Mouse (Mus musculus) hindbrain, embryonic 13.5 days (tissue): ENCODE measurements around the gene Zfp148. TPM values are rescaled to one million over a fixed set of nuclear protein-coding genes. Genes with fewer than 3 reads are reported as not detected.
"Not testable (repeated sequence)": the region's sequence is repeated elsewhere in the genome, so short reads cannot be mapped to it uniquely, and the experiment has no call there.

Experiments used
- ATAC-seq: fragments of 200-750 bp; cut with Nextera tagmentation; 2 replicates; pipeline ENCODE4 v1.8.0; 2017; ENCODE audit warnings: moderate TSS enrichment; ENCODE audit not compliant: low FRiP score
- H3K27ac ChIP-seq: fragments of 300-500 bp; sonication (generic); 2 replicates; pipeline ENCODE4 v1.5.1; 2015; ENCODE audit warnings: inconsistent platforms, mild to moderate bottlenecking, moderate library complexity
- H3K27me3 ChIP-seq: fragments of 300-500 bp; sonication (generic); 2 replicates; pipeline ENCODE4 v1.6.1; 2015; ENCODE audit warnings: mild to moderate bottlenecking, inconsistent platforms
- H3K36me3 ChIP-seq: fragments of 300-500 bp; sonication (generic); 2 replicates; pipeline ENCODE4 v1.6.1; 2015; ENCODE audit warnings: mild to moderate bottlenecking, inconsistent platforms
- H3K4me1 ChIP-seq: fragments of 300-500 bp; sonication (generic); replicated peaks from 2 replicates; pipeline ENCODE4 v1.6.1; 2015; ENCODE audit warnings: inconsistent platforms
- H3K4me2 ChIP-seq: fragments of 300-500 bp; sonication (generic); 2 replicates; pipeline ENCODE4 v1.6.1; 2015; ENCODE audit warnings: inconsistent platforms, mild to moderate bottlenecking, moderate library complexity
- H3K4me3 ChIP-seq: fragments of 300-500 bp; sonication (generic); 2 replicates; pipeline ENCODE4 v1.5.1; 2015; ENCODE audit warnings: mild to moderate bottlenecking, inconsistent platforms
- H3K9ac ChIP-seq: fragments of 300-500 bp; sonication (generic); 2 replicates; pipeline ENCODE4 v1.6.1; 2015; ENCODE audit warnings: mild to moderate bottlenecking, inconsistent platforms
- H3K9me3 ChIP-seq: fragments of 300-500 bp; sonication (generic); 2 replicates; pipeline ENCODE4 v1.6.1; 2016; ENCODE audit warnings: inconsistent platforms
- WGBS: fragments of 180-500 bp; shearing (Covaris S2); methylation state at CpG from one replicate; pipeline ENCODE4 v1.1.7; 2015; 5-methylcytosine and 5-hydroxymethylcytosine counted together
- polyA plus RNA-seq: library from polyadenylated mRNA; unstranded; fragments of >200 nt; fragmentation: Nextera tagmentation; extraction: Ambion mirVana; gene quantifications from 2 replicates; pipeline ENCODE4 v1.2.1, GENCODE M21; 2015

Gene Zfp148
- 50.6 and 52.3 TPM in 2 replicates for polyA plus RNA-seq

GRCm38 (mm10) chr16:33379944-33380881, at the start of gene Zfp148:
Gene Zfp148, plus strand, starts transcription at chr16:33380836.
- ATAC-seq: peak; percentile 90
- 4% methylated on average over 42 of the region's 50 CpGs for WGBS
- not testable (repeated sequence) for H3K27me3 ChIP-seq, H3K36me3 ChIP-seq, H3K9me3 ChIP-seq
- peak within 1 kb of the TSS; percentile 96 for H3K27ac ChIP-seq
- H3K9ac ChIP-seq: peak within 1 kb of the TSS; percentile 97
- peak within 1 kb of the TSS; percentile 90 for H3K4me3 ChIP-seq
- peak within 1 kb of the TSS; percentile 86 for H3K4me2 ChIP-seq
- H3K4me1 ChIP-seq: peaks cover 32% of the 10 kb centered on the region

- Histone ChIP-seq H3K27me3 (no peaks in the 10 kb centered on the region), H3K9ac (no peak overlapping the region), H3K27ac (no peak overlapping the region), H3K36me3 (no peaks in the 10 kb centered on the region), H3K4me3 (no peak overlapping the region), H3K4me2 (no peak overlapping the region), H3K9me3 (no peaks in the 10 kb centered on the region), H3K4me1 (0 out of 2 replicates have a peak, but pooled peaks cover 4% of the 10 kb centered on the region)
- no peak for ATAC-seq
- WGBS: 83% methylated on average over 14 of the region's 14 CpGs
Observed at GRCm38 (mm10) chr16:33333015-33333414, 47.6 kb upstream of the Zfp148 start.

DNA sequence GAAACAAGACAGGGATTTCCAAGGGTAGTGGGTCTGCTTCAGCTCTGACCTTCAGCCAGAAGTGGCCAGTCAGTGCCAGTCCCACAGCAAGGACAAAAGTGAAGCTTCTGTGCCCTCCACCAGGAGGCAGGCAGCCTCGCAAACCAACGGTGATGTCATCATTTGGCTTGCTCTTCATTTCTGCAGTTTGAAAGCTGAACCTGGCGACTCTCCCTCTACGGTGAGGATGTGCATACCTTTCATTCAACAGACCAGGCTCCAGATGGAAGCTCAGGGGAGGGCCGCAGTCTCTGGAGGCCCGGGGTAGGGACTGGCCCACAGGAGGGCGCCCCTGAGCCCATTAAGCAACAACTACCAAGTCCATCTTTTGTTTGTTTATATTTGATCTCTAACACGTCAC, 43.5 kb upstream of the Zfp148 start:
- WGBS: 24% methylated on average over 8 of the region's 8 CpGs

DNA sequence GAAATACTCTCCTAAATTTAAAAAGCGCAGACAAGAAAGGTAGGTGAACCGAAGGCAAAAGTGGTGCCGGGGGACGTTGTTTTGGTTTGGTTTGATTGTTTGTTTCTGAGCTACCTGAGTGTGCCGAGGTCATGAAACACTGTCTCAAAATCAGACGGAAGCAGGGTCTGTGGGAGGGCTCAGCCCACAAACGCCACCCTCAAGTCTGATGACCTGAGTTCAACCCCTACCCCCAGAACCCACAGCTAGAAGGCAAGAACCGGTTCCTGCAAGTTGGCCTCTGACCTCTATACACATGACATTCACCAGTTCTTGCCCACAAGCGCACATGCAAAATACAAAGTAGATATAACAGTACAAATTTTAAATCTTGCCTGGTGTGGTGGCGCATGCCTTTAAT, 43.0 kb upstream of the Zfp148 start:
- H3K9ac ChIP-seq: no peak overlapping the region
- 0 out of 2 replicates have a peak, but pooled peaks cover 4% of the 10 kb centered on the region for H3K4me1 ChIP-seq
- 83% methylated on average over 10 of the region's 10 CpGs for whole genome bisulfite sequencing
- H3K36me3 ChIP-seq: no peaks in the 10 kb centered on the region
- H3K27ac ChIP-seq: no peak overlapping the region
- ATAC-seq: no peak
- H3K4me2 ChIP-seq: peak overlapping the region; percentile 13; the same call in 1 of the 2 replicates
- H3K4me3 ChIP-seq: no peak overlapping the region
- no peaks in the 10 kb centered on the region for H3K9me3 ChIP-seq
- no peaks in the 10 kb centered on the region for H3K27me3 ChIP-seq

More for the DNA sequence above, 43.5 kb upstream of the Zfp148 start:
- Histone ChIP-seq H3K27ac (no peak overlapping the region), H3K9me3 (no peaks in the 10 kb centered on the region), H3K36me3 (no peaks in the 10 kb centered on the region), H3K4me3 (no peak overlapping the region), H3K4me1 (0 out of 2 replicates have a peak, but pooled peaks cover 4% of the 10 kb centered on the region), H3K4me2 (peak overlapping the region; percentile 13; the same call in 1 of the 2 replicates), H3K27me3 (no peaks in the 10 kb centered on the region), H3K9ac (no peak overlapping the region)
- peak; percentile 69; the same call in 1 of the 2 replicates for ATAC-seq

GRCm38 (mm10) chr16:33338492-33338891, 42.1 kb upstream of the Zfp148 start:
- H3K9me3 ChIP-seq: no peaks in the 10 kb centered on the region
- H3K27ac ChIP-seq: no peak overlapping the region
- H3K4me2 ChIP-seq: no peak overlapping the region
- no peak overlapping the region for H3K4me3 ChIP-seq
- no peaks in the 10 kb centered on the region for H3K36me3 ChIP-seq
- ATAC-seq: no peak
- H3K4me1 ChIP-seq: 0 out of 2 replicates have a peak, but pooled peaks cover 4% of the 10 kb centered on the region
- no peaks in the 10 kb centered on the region for H3K27me3 ChIP-seq
- WGBS: 71% methylated on average over 4 of the region's 4 CpGs
- no peak overlapping the region for H3K9ac ChIP-seq

DNA sequence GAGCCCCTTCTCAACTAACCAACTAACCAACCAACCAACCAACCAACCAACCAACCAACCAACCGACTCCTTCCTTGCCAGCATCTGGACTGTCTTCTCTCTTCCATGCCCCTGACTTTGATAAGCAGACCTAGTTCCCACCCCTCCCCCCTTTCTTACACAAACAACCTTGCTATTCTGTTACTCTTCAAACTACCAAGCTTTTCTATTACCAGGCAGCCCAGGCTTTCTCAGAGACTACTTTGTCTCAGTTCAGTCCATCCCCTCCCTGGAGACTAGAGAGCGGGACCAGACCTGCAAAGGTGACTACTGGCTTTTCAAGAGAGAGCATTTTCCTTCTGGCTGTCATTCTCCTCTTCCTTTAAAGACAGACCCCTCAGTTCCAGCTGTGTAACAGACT, 41.2 kb upstream of the Zfp148 start:
- Histone ChIP-seq H3K27me3 (no peaks in the 10 kb centered on the region), H3K4me1 (0 out of 2 replicates have a peak, but pooled peaks cover 4% of the 10 kb centered on the region), H3K9me3 (no peaks in the 10 kb centered on the region), H3K4me3 (no peak overlapping the region), H3K9ac (no peak overlapping the region), H3K36me3 (no peaks in the 10 kb centered on the region), H3K27ac (no peak overlapping the region), H3K4me2 (no peak overlapping the region)
- 92% methylated on average over 2 of the region's 2 CpGs for WGBS
- no peak for ATAC-seq

GRCm38 (mm10) chr16:33342356-33342755, 38.3 kb upstream of the Zfp148 start:
- Histone ChIP-seq H3K9ac (no peak overlapping the region), H3K27ac (no peak overlapping the region), H3K9me3 (no peaks in the 10 kb centered on the region), H3K4me1 (0 out of 2 replicates have a peak, but pooled peaks cover under 1% of the 10 kb centered on the region), H3K36me3 (no peaks in the 10 kb centered on the region), H3K4me3 (no peak overlapping the region), H3K27me3 (no peaks in the 10 kb centered on the region), H3K4me2 (no peak overlapping the region)
- no peak for ATAC-seq
- 52% methylated on average over 1 of the region's 1 CpGs for WGBS

DNA sequence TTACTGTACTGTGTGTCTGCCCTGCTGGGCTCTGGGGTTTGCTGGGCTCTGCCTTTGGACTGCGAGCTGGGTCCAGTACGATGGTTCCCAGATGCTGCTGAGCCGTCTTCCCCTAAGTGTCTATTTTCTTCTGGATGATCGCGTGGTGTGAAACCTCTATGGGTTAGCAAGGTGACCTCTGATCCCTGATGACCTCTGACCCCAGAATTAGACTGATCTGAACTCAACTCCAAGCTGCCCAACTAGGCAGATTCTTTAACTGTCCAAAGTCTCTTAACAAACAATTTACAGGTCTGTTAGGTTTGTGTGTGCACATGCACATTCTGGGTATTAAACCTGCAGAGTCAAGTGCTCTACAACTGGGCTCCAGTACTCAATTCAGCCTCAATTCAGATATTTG, 37.5 kb upstream of the Zfp148 start:
- Histone ChIP-seq H3K27me3 (no peaks in the 10 kb centered on the region), H3K27ac (no peak overlapping the region), H3K36me3 (no peaks in the 10 kb centered on the region), H3K4me1 (no peaks in the 10 kb centered on the region), H3K4me3 (no peak overlapping the region), H3K4me2 (no peak overlapping the region), H3K9ac (no peak overlapping the region), H3K9me3 (no peaks in the 10 kb centered on the region)
- 58% methylated on average over 5 of the region's 5 CpGs for WGBS
- no peak for ATAC-seq

DNA sequence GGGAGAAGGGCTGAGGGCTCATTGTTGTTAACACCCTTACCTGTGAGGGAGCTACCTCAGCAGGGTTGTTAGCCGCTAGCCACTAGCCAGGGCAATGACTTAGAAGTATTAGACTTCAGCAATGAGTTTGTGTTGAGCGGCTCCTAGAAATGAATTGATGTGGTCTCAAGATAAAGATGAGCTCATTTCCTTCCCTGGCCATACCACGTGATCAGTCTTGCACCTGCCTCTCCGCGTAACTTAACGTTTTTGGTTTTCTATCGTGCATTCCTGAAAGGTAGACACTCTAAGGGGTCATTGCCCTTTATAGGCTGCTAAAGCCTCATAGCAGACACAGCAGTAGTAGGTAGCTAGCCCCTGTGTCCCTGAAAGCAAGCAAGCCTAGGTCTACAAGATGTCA, 37.0 kb upstream of the Zfp148 start:
- Histone ChIP-seq H3K9me3 (no peaks in the 10 kb centered on the region), H3K4me2 (no peak overlapping the region), H3K36me3 (no peaks in the 10 kb centered on the region), H3K27ac (no peak overlapping the region), H3K9ac (0 out of 2 replicates have a peak overlapping the region, but pooled peaks have one; percentile 6), H3K27me3 (no peaks in the 10 kb centered on the region), H3K4me1 (no peaks in the 10 kb centered on the region), H3K4me3 (no peak overlapping the region)
- no peak for ATAC-seq
- 92% methylated on average over 7 of the region's 7 CpGs for WGBS

GRCm38 (mm10) chr16:33344379-33344778, 36.3 kb upstream of the Zfp148 start:
- Histone ChIP-seq H3K27ac (peak overlapping the region; percentile 26; the same call in 1 of the 2 replicates), H3K9ac (no peak overlapping the region)

GRCm38 (mm10) chr16:33344875-33345274, 35.8 kb upstream of the Zfp148 start:
- no peaks in the 10 kb centered on the region for H3K27me3 ChIP-seq
- no peak for ATAC-seq
- H3K4me3 ChIP-seq: no peak overlapping the region
- no peak overlapping the region for H3K27ac ChIP-seq
- H3K4me2 ChIP-seq: no peak overlapping the region
- 0 out of 2 replicates have a peak overlapping the region, but pooled peaks have one; percentile 13 for H3K9ac ChIP-seq
- no peaks in the 10 kb centered on the region for H3K4me1 ChIP-seq
- WGBS: 87% methylated on average over 4 of the region's 4 CpGs
- H3K36me3 ChIP-seq: no peaks in the 10 kb centered on the region
- H3K9me3 ChIP-seq: no peaks in the 10 kb centered on the region

More at GRCm38 (mm10) chr16:33344379-33344778, 36.3 kb upstream of the Zfp148 start:
- H3K9me3 ChIP-seq: no peaks in the 10 kb centered on the region
- H3K4me2 ChIP-seq: no peak overlapping the region
- no peaks in the 10 kb centered on the region for H3K27me3 ChIP-seq
- H3K4me3 ChIP-seq: no peak overlapping the region
- no peaks in the 10 kb centered on the region for H3K36me3 ChIP-seq
- no peaks in the 10 kb centered on the region for H3K4me1 ChIP-seq
- ATAC-seq: peak; percentile 54; the same call in 1 of the 2 replicates
- WGBS: 51% methylated on average over 9 of the region's 9 CpGs

DNA sequence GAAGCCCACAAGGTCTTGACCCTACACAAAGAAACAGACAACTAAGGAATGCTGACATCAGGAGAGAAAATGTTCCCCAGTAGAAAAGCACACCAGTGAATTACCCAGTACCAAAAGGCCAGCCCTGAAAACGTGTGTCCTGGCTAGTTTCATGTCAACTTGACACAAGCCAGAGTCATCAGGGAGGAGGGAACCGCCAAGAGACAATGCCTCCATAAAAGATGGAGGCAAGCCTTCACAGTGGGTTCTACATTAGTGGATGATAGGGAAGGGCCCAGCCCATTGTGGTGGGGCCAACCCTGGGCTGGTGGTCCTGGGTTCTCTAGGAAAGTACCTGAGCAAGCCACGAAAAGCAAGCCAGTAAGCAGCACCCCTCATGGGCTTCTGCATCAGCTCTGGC, 34.3 kb upstream of the Zfp148 start:
- Histone ChIP-seq H3K9me3 (no peaks in the 10 kb centered on the region), H3K36me3 (no peaks in the 10 kb centered on the region), H3K4me1 (no peaks in the 10 kb centered on the region), H3K27me3 (no peaks in the 10 kb centered on the region), H3K4me2 (no peak overlapping the region), H3K9ac (no peak overlapping the region), H3K27ac (no peak overlapping the region), H3K4me3 (no peak overlapping the region)
- WGBS: 52% methylated on average over 3 of the region's 3 CpGs
- ATAC-seq: no peak
